Mouse (Mus musculus) myocyte (in vitro differentiated cells): ENCODE measurements around the gene Dlg4.

ENCODE experiments used
- CEBPB ChIP-seq: IDR thresholded peaks from 2 replicates; pipeline ENCODE4 v1.6.1; 2011; ENCODE audit warnings: mild to moderate bottlenecking, moderate library complexity; ENCODE audit not compliant: poor library complexity, insufficient read depth, severe bottlenecking
- MAX ChIP-seq: IDR thresholded peaks from one replicate; pipeline ENCODE4 v1.6.1; 2011; ENCODE audit warnings: low read depth, mild to moderate bottlenecking, control low read depth
- POLR2A ChIP-seq: IDR thresholded peaks from one replicate; pipeline ENCODE4 v1.6.1; 2011; ENCODE audit warnings: low read depth, mild to moderate bottlenecking, control low read depth, moderate library complexity; ENCODE audit not compliant: insufficient read length
- TCF12 ChIP-seq: IDR thresholded peaks from one replicate; pipeline ENCODE4 v1.6.1; 2011; ENCODE audit warnings: mild to moderate bottlenecking, control low read depth; ENCODE audit not compliant: poor library complexity, insufficient read depth, severe bottlenecking
- TCF3 ChIP-seq: IDR thresholded peaks from one replicate; pipeline ENCODE4 v1.6.1; 2011; ENCODE audit warnings: low read depth, control low read depth; ENCODE audit not compliant: insufficient read length

GRCm38 (mm10) chr11:70038174-70038573 is 21.4 kb downstream of the Dlg4 start:
- TF ChIP-seq MAX (no peak), POLR2A (no peak), TCF3 (no peak), CEBPB (no peak), TCF12 (no peak)
